Mouse (Mus musculus): Measurements from ENCODE around the gene Itga4.

Gene Itga4

DNA sequence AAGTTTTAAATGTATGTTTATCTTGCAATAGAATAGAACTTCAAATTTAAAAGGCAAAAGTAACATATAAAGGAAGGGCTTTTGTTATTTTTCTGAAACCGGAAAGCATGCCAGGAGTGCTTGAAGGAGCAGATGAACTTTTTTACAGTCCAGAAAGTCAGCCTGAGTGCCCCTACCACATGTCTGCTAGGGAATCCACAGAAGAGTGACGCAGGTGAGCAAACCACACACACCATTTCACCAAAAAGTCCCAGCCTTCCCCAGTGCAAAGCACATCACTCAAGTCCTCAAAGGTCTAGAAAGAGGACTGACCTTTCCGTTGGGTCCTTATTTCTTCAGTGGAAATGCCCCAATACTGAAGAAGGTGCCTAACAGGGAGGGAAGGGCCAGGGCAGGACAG, 11.3 kb downstream of the Itga4 start:
- no peak for DNase-seq (ENCODE audit: low spot score in 2 of 2)

DNA sequence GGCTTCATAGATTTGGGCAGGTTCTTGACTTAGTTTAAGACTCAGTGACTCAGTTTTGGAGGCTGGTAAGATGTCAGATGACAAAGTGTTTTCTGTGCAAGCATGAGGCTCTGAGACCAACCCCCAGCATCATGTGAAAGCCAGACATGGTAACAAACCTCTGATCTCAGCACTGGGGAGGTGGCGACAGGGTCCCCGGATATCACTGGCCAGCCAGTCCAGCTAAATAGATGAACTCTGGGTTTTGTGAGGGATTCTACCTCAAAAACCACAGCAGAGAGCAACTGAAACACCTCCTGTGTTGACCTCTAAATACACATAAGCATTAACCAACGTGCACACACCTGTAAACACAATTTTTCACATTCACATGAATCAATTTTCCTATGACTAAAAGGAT, 12.0 kb downstream of the Itga4 start:
- DNase-seq (ENCODE audit: low spot score in 2 of 2): no peak

DNA sequence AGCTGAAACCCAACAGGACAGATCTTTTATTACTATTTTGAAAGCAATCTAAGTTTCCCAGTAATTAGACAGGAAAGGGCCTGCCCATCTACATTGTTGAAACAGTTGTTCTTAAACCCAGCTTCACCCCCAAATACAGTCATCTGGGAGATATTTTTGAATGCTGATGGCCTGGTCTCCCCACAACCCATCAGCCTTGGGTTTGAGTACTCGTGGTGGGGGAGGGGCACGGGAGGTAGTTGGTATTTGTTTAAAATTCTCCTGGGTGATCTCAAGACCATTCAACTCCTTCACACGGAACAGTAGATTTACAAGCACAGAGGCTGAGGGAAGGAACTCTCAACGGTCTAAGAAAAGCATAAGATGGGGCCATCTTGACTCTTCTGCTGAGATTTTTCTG, 13.6 kb downstream of the Itga4 start:
- no peak for DNase-seq (ENCODE audit: low spot score in 2 of 2)

DNA sequence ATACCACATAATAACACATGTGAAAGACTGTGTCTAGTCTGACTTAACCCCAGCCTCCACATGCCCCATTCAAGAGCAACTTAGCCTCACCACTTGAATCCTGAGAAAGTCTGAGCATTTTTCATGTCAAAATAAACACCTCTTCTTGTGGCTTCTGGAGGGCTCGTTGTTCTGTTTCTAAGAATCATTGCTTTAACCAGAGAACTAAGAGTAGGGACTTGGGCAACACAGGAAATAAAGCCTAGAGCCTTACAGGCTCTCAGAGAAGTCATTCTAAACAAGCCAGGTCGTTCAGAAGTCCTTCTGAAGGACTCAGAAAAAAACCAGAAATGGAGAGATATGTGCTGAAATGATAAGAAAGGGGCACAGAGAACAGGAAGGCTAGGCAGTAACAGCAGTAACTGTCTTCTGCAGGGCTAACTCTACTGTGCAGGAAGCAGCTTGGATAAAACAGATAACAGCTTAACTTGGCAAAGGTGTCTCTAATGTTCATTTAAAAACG, 14.9 kb downstream of the Itga4 start:
- no peak for DNase-seq (ENCODE audit: low spot score in 2 of 2)

DNA sequence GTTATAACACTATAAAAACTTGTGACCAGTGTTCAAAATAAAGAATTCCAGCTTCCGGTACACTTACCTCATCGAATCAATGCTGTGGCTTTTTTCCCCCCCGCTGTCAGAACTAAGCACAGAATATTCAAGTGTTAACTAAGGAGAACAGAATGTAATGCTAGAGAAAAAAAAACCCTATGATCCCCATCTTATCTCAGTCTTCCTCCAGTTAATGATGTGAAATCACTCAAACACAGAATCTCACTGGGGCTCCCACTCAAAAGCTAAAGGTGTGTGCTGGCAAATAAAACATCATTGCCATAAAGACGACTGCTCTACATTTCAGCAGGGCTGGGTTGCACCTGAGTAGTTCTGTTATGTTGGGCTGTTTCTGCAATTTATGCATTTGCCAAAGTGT, 16.6 kb downstream of the Itga4 start:
- no peak for DNase-seq (ENCODE audit: low spot score in 2 of 2)

DNA sequence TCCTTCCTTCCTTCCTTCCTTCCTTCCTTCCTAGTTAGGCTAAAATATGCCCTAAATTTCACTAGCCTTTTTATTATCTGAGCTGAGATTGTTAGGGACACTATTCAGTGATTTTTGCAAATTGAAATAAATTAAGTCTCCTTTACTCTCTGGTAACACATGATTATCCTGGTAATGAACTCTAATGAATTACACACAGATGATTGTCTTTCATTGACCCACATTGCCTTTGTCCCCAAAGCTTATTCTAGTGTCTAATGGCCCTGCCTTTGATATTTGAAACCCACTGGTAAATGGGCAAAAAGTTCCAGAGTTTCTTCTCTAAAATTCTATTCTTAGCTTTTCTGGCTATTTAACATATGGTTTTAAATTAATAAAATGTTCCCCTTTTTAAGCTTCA, 23.4 kb downstream of the Itga4 start:
- no peak for DNase-seq (ENCODE audit: low spot score in 2 of 2)

DNA sequence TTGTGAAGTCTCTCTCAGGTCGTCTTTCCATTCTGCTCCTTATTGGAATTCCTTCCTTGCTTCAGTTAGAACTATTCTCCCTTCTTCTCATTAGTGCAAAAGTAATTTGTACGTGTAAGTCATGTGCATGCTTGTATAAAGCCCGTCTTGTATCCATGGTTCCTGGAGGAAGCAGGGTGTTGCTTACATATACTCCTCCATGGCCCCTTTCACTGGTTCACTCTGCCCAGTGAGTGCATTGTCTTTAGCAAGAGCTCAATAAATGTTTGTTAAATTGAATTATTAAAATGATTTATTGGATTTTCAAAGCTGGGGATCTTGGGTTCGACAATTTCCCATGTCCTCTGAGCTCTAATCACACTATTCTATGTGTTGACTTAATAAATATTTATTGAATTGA, 29.0 kb downstream of the Itga4 start:
- DNase-seq (ENCODE audit: low spot score in 2 of 2): no peak

DNA sequence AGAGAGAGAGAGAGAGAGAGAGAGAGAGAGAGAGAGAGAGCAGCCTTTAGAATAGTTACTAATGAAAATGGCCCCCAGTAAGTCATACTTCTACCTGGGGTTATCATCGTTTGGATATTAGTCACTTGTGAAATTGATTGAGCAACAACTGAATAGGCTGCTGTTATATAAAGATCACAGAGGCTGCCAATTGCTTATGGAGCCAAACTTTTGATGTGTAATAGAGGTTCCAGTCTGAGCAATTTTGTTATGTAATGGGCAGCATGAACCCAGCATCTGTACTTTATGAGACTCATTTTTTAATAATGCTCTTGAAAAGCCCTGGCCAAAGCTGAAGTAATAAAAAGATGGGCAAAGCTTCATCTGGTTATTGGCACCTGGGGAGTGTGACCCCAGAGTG, 34.9 kb downstream of the Itga4 start:
- DNase-seq (ENCODE audit: low spot score in 2 of 2): no peak

DNA sequence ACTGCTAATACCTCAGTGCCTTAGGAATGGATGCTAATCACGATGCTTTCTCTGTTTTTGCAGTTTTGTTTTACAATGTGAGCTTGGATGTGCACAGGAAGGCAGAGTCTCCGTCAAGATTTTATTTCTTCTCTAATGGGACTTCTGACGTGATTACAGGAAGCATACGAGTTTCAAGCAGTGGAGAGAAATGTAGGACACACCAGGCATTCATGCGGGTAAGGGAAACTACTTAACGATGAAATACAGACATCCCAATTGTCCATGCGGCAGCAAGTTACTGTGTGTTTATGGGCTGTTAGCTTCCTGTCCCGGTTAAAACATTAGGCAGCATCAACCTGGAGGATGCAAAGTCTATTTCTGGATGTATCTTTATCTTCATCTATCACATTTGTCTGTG, 36.7 kb downstream of the Itga4 start:
- no peak for DNase-seq (ENCODE audit: low spot score in 2 of 2)

DNA sequence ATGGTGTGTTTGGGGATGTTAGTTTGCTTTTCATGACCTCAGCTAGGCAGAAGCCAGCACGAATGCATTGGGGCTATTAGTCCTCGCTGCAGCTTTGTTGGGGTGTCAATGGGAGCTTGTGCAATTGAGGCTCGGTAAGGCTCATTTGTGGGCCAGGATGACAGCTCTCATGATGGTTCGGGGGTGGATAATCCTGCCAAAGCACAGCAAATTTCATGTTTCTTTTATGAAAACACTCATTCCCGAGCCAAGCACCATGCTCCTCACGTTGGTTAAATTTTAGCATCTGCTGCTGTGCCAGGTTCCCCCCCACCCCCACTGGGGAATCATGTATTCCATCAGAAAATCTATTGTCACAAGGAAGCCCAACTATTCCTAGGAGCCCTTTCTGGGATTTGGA, 37.2 kb downstream of the Itga4 start:
- DNase-seq (ENCODE audit: low spot score in 2 of 2): no peak

DNA sequence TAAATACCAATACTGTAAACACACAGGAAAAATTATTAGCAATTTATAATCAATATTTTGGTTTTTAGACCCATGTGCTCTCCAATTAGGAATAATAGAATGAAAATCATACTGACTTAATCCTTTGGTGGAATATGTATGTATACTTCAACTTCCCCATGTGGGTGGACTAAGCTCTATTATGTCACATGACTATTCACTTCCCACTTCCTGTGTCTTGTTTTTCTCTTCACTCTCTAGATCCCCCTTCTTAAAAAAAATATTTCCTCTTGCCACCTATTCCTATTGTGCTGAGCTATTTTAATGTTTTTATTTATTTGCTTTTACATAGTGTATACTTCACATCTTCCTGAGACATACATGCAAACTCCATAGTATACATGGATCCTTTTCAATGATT, 47.2 kb downstream of the Itga4 start:
- no peak for DNase-seq (ENCODE audit: low spot score in 2 of 2)

DNA sequence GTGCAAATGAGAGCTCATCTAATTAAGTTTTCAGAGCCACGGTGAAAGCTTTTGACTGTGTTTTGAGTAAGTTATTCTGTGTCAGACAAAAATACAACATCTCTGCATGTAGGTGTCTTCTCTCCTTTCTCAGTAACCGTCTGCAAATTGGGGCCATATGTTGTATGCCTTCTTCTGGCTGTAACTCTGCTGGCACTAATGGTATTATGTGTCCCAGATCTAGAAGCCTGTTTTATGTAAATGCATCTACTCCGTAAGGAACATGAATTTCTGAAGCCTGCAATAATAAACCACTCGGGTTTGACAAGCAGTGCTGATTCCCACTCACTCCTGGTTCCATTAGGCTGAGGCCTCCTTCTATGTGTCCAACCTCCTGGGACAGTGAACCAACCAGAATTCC, 52.3 kb downstream of the Itga4 start:
- no peak for DNase-seq (ENCODE audit: low spot score in 2 of 2)

DNA sequence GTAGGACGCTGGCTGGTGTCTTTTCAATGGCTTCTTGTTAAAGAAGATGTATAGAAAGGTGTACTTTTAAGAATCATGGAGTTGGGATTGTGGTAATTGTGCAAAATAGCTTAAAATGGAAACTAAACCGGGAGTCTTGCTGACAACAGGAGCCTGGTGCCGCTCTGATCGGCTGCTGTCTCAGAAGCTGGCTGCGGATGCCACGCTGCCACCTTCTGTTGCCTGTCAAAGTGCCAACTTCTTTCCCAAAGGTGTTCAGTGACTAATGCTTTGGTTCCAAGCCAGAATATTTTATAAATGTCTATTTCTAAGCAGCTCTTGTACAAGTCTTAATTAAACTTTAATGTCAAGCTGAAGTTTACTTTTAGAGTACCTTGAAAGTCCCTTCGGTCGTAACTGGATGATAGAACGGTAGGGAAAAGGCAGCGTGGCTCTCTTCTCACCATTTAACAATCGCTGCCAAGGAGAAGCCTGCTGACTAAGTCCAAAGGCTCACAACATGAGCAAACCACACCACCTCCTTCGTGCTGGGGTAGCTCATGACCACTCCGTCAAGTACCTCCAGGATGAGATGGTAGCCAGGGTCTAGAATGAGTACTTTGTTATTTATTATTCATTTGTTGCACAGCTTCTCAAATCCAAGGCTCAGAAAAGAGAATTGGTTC, 54.4 kb downstream of the Itga4 start:
- no peak for DNase-seq (ENCODE audit: low spot score in 2 of 2)

DNA sequence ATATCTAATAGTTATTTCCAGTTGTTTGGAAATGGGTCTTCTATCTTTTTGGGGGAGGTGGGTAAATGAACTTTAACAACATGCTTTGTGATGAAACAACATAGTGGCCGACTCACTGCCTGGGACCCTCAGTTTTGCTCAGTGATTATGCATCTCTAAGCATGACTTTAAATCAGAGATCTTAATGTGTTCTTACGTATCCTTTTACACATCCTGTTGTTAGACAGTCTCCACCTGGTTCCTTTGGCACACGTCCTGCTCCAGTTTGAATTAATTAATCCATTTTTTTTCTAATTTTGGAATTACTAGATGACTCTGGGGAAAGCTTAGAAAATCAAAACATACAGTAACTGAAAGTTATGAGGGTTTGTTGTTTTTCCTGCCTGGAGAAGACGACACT, 57.3 kb downstream of the Itga4 start:
- DNase-seq (ENCODE audit: low spot score in 2 of 2): no peak

DNA sequence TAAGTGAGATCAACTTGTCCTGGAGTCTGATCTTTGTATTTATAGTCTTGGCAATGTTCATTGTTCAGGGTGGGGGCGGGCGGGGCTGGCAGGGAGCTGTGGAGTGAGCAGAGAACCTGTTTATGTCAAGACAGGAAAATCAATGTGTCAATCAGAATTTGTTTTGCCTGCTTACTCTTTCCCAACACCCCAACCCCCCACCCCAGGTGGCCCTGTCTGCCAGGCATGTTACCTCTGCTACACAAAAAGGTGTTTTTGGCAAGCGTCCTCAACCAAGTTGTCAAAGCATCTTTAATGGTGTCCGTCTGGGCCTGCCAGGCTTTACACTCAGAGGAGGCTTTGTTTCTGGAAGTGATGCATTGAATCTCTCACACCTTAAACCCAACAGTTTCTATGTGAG, 59.9 kb downstream of the Itga4 start:
- DNase-seq (ENCODE audit: low spot score in 2 of 2): no peak

DNA sequence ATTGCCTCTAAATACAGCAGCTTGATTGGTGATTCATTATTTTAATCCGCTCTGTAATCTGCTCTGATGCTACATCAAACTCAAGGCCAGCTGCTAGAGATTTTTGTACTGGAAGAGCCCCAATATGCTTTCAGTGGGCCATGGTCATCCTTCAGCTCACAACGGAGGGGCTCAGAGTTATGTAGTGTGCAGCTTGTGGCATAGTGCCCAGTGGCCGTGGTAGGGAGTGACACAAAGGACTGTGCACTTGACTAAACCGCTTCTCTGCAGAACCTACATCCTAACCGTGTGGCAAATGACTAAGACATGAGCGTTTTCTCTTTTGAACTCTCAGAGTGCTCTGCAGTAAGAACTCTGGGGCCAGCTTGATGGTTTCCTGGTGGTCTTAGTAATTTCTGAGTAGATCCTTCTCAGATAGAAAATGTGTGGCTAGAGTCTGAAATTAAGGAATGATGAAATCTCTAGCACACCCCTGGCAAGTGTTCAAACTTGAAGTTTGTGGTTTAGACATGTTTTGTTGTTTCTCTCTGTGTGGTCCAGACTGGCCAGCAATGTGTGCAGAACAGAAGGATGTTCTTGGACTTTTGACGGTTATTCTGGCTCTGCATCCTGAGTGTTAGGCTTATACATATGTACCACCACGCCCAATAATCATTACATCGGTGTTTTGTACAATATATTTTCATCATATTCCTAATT, 61.1 kb downstream of the Itga4 start:
- DNase-seq (ENCODE audit: low spot score in 2 of 2): no peak

DNA sequence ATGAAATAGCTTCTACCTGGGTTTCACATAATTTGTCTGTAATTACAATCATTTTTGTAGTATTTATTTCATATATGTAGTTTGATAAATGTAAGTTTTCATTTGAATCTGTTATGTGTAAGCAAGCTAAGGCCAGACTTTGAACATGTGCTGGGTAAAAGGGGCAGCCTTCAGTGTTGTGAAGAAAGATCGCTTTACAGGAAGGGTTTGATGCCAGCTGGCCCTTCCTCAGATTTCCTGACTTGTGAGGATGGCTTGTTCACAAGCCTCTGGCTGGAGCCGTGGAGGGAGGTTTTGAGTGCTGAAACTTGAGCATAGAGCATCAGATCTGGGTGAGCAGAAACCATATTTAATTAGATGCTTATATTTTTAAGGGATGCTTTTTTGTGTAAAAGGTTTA, 72.9 kb downstream of the Itga4 start:
- no peak for DNase-seq (ENCODE audit: low spot score in 2 of 2)

DNA sequence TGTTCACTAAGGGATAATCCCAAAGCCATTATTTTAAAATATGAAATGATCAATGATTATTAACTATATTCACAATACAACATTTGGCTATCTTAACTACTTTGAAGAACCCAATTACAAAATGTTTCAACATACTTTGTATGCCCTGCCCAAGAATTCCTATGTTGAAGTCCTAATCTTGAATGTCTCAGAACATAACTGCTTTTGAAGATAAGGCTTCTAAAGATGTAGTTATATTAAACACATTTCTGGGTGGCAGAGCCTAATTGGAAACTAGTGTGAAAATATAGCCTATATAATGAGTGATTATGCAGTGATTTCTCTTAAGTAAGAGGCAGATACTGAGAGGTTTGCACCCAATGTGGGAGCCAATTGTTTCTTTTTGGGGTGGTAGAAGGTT, 79.4 kb downstream of the Itga4 start:
- DNase-seq (ENCODE audit: low spot score in 2 of 2): no peak

DNA sequence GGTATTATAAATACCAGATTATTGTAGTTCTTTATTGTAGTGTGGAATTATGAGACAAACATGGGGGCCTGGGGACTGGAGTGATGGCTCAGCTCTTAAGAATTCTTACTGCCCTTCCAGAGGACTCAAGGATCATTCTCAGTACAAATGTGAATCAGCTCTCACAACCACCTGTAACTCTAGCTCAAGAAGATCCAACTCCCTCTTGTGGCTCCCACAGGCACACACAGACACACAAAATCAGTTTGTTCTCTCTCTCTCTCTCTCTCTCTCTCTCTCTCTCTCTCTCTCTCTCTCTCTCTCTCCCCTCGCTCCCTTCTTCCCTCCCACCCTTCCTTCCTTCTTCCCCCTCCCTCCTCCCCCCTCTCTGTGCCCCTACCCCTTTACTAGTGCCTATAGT, 80.9 kb downstream of the Itga4 start:
- no peak for DNase-seq (ENCODE audit: low spot score in 2 of 2)

DNA sequence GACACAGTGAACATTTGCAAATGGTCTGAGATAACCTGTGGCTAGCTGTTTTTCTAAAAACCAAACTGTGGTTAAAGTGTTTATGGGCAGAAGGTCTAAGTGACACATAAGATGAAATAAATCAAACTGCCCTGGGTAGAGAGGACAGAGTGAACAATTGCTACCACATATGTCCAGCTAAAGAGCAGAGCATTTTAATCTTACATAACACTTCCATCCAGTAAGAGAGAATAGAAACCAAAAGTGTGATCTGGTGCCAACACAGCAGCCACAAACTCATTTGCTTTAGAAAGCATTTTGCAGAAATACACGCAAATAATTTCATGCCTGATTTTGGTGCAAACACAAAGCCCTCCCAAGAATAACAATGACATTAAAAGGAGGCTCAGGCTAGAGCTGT, 83.8 kb downstream of the Itga4 start:
- DNase-seq (ENCODE audit: low spot score in 2 of 2): no peak

DNA sequence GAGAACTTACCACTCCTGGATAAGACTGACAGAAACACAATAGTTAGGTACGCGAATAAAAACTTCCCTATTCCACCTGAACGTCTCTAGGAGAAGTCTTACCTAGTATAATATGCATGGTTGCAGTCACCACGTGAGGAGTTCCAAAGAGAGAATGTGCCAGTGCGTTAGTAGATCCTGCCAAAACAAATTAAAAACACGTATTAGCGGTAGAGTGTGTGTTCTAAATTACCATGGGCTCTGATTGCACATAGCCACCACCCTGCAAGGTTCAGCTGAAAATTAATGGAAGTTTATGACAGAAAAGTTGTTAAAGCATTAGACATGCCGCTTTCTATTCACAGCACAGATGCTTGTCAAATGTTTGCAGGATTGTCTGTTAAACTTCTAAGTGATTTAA, 87.9 kb downstream of the Itga4 start:
- no peak for DNase-seq (ENCODE audit: low spot score in 2 of 2)

DNA sequence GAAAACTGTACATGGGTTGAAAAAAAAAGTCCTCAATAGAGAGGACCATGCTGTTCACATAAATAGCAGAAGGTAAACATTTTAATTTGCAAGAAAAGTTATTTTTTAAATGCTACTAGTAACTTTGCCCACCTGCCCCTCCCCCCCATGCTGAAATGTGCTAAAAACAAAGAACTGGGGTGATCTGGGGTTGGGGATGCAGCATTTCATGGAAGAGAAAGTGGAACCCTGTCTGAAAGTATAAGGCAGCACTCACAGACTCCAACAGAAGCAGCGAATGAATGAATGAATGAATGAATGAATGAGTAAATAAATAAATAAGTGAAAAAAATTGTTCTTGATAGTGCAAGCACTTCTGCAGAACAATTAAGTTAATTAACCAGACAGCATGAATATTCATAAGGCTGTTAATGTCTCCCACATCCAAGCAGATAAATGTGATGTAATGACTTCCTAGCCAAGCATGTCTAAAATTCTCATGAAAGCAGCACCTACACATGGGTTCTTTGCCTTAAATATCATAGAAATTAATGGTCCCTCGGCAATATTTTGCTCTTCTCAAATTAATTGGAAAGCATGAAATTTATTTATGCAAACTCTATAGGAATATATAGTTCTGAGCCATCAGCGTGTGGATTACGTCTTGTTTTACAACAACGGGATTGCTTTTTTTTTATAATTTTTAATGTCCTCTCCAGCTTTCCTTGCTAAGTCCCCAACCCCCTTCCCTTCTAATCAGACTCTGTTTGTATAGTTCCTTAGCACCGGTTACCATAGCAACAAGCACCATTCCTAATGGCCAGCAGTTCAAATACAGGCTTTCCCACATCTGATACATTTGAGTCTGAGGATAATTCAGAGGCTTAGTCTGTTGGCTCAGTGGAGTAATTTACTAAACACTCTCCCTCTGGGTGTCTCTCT, 96.2 kb downstream of the Itga4 start:
- DNase-seq (ENCODE audit: low spot score in 2 of 2): no peak
